Mouse (Mus musculus): ENCODE measurements at regions not wholly inside any gene's neighbourhood (a gene's known extent, or its start where the extent isn't known, plus 50 kb on each side); places are given as distances from the start of the nearest gene placed in this dataset.

GRCm38 (mm10) chr6:49893113-49893512 is 70.6 kb downstream of the Npy start:
- Histone ChIP-seq H3K4me3 (ENCODE audit: inconsistent target) (no peak overlapping the region), H3K27ac (no peak overlapping the region), H3K79me2 (ENCODE audit: inconsistent target) (no peaks in the 10 kb centered on the region), H3K36me3 (ENCODE audit: inconsistent target) (no peaks in the 10 kb centered on the region)
- WGBS (ENCODE audit: missing documents), result 91% methylated on average over 7 of the region's 7 CpGs

- Histone ChIP-seq H3K27ac (no peak overlapping the region), H3K36me3 (ENCODE audit: inconsistent target) (no peaks in the 10 kb centered on the region), H3K79me2 (ENCODE audit: inconsistent target) (no peaks in the 10 kb centered on the region), H3K4me3 (ENCODE audit: inconsistent target) (no peak overlapping the region)
- WGBS (ENCODE audit: missing documents), result 88% methylated on average over 3 of the region's 3 CpGs
Observed at GRCm38 (mm10) chr6:49899146-49899545, 76.6 kb downstream of the Npy start.

- H3K79me2 ChIP-seq (ENCODE audit: inconsistent target), result no peaks in the 10 kb centered on the region
- no peaks in the 10 kb centered on the region for H3K36me3 ChIP-seq (ENCODE audit: inconsistent target)
- H3K4me3 ChIP-seq (ENCODE audit: inconsistent target), result no peak overlapping the region
- WGBS (ENCODE audit: missing documents), result 86% methylated on average over 6 of the region's 6 CpGs
- no peak overlapping the region for H3K27ac ChIP-seq
Observed at GRCm38 (mm10) chr6:49901512-49901911, 79.0 kb downstream of the Npy start.

GRCm38 (mm10) chr6:49904001-49904400 is 81.5 kb downstream of the Npy start:
- H3K4me3 ChIP-seq (ENCODE audit: inconsistent target), result no peak overlapping the region

GRCm38 (mm10) chr6:49906456-49906855 is 83.9 kb downstream of the Npy start:
- H3K79me2 ChIP-seq (ENCODE audit: inconsistent target), result no peaks in the 10 kb centered on the region
- H3K27ac ChIP-seq, result no peak overlapping the region
- 89% methylated on average over 2 of the region's 2 CpGs for WGBS (ENCODE audit: missing documents)
- H3K4me3 ChIP-seq (ENCODE audit: inconsistent target), result no peak overlapping the region
- H3K36me3 ChIP-seq (ENCODE audit: inconsistent target), result no peaks in the 10 kb centered on the region

More at GRCm38 (mm10) chr6:49904001-49904400, 81.5 kb downstream of the Npy start:
- WGBS (ENCODE audit: missing documents), result 90% methylated on average over 6 of the region's 6 CpGs
- Histone ChIP-seq H3K36me3 (ENCODE audit: inconsistent target) (no peaks in the 10 kb centered on the region), H3K27ac (no peak overlapping the region), H3K79me2 (ENCODE audit: inconsistent target) (no peaks in the 10 kb centered on the region)

- Histone ChIP-seq H3K36me3 (ENCODE audit: inconsistent target) (no peaks in the 10 kb centered on the region), H3K4me3 (ENCODE audit: inconsistent target) (no peak overlapping the region), H3K27ac (no peak overlapping the region), H3K79me2 (ENCODE audit: inconsistent target) (no peaks in the 10 kb centered on the region)
- WGBS (ENCODE audit: missing documents), result 55% methylated on average over 6 of the region's 7 CpGs
Observed at GRCm38 (mm10) chr6:49919089-49919812, 96.7 kb downstream of the Npy start.

- 78% methylated on average over 1 of the region's 1 CpGs for WGBS (ENCODE audit: missing documents)
- Histone ChIP-seq H3K27ac (no peak overlapping the region), H3K36me3 (ENCODE audit: inconsistent target) (no peaks in the 10 kb centered on the region), H3K79me2 (ENCODE audit: inconsistent target) (no peaks in the 10 kb centered on the region), H3K4me3 (ENCODE audit: inconsistent target) (no peak overlapping the region)
Observed at GRCm38 (mm10) chr6:49919813-49920170, 97.3 kb downstream of the Npy start.

- H3K36me3 ChIP-seq (ENCODE audit: inconsistent target), result no peaks in the 10 kb centered on the region
- 85% methylated on average over 5 of the region's 5 CpGs for WGBS (ENCODE audit: missing documents)
- no peak overlapping the region for H3K27ac ChIP-seq
- H3K79me2 ChIP-seq (ENCODE audit: inconsistent target), result no peaks in the 10 kb centered on the region
- no peak overlapping the region for H3K4me3 ChIP-seq (ENCODE audit: inconsistent target)
Observed at GRCm38 (mm10) chr6:49924296-49924695, 101.8 kb downstream of the Npy start.

- Histone ChIP-seq H3K4me3 (ENCODE audit: inconsistent target) (no peak overlapping the region), H3K27ac (no peak overlapping the region), H3K79me2 (ENCODE audit: inconsistent target) (no peaks in the 10 kb centered on the region), H3K36me3 (ENCODE audit: inconsistent target) (no peaks in the 10 kb centered on the region)
- 92% methylated on average over 4 of the region's 4 CpGs for WGBS (ENCODE audit: missing documents)
Observed at GRCm38 (mm10) chr6:49928075-49928474, 105.6 kb downstream of the Npy start.

GRCm38 (mm10) chr6:49930104-49930503 is 107.6 kb downstream of the Npy start:
- Histone ChIP-seq H3K36me3 (ENCODE audit: inconsistent target) (no peaks in the 10 kb centered on the region), H3K79me2 (ENCODE audit: inconsistent target) (no peaks in the 10 kb centered on the region), H3K27ac (no peak overlapping the region), H3K4me3 (ENCODE audit: inconsistent target) (no peak overlapping the region)
- whole genome bisulfite sequencing (ENCODE audit: missing documents), result 5% methylated on average over 4 of the region's 4 CpGs

GRCm38 (mm10) chr6:49943087-49943486 is 120.6 kb downstream of the Npy start:
- H3K79me2 ChIP-seq (ENCODE audit: inconsistent target), result no peaks in the 10 kb centered on the region
- H3K27ac ChIP-seq, result no peak overlapping the region
- 78% methylated on average over 9 of the region's 9 CpGs for WGBS (ENCODE audit: missing documents)
- no peak overlapping the region for H3K4me3 ChIP-seq (ENCODE audit: inconsistent target)
- no peaks in the 10 kb centered on the region for H3K36me3 ChIP-seq (ENCODE audit: inconsistent target)

- H3K36me3 ChIP-seq (ENCODE audit: inconsistent target), result no peaks in the 10 kb centered on the region
- no peak overlapping the region for H3K27ac ChIP-seq
- 96% methylated on average over 8 of the region's 8 CpGs for WGBS (ENCODE audit: missing documents)
- no peak overlapping the region for H3K4me3 ChIP-seq (ENCODE audit: inconsistent target)
- no peaks in the 10 kb centered on the region for H3K79me2 ChIP-seq (ENCODE audit: inconsistent target)
Observed at GRCm38 (mm10) chr6:49958891-49959290, 136.4 kb downstream of the Npy start.

GRCm38 (mm10) chr6:49961166-49961565 is 138.7 kb downstream of the Npy start:
- 88% methylated on average over 4 of the region's 4 CpGs for WGBS (ENCODE audit: missing documents)
- Histone ChIP-seq H3K4me3 (ENCODE audit: inconsistent target) (no peak overlapping the region), H3K79me2 (ENCODE audit: inconsistent target) (no peaks in the 10 kb centered on the region), H3K27ac (no peak overlapping the region), H3K36me3 (ENCODE audit: inconsistent target) (no peaks in the 10 kb centered on the region)

GRCm38 (mm10) chr6:49965944-49966545 is 143.5 kb downstream of the Npy start:
- Histone ChIP-seq H3K27ac (no peak overlapping the region), H3K36me3 (ENCODE audit: inconsistent target) (no peaks in the 10 kb centered on the region), H3K4me3 (ENCODE audit: inconsistent target) (no peak overlapping the region), H3K79me2 (ENCODE audit: inconsistent target) (no peaks in the 10 kb centered on the region)
- 75% methylated on average over 5 of the region's 5 CpGs for WGBS (ENCODE audit: missing documents)

- H3K79me2 ChIP-seq (ENCODE audit: inconsistent target), result no peaks in the 10 kb centered on the region
- no peak overlapping the region for H3K27ac ChIP-seq
- no peak overlapping the region for H3K4me3 ChIP-seq (ENCODE audit: inconsistent target)
- WGBS (ENCODE audit: missing documents), result 43% methylated on average over 3 of the region's 3 CpGs
- H3K36me3 ChIP-seq (ENCODE audit: inconsistent target), result no peaks in the 10 kb centered on the region
Observed at GRCm38 (mm10) chr6:49966555-49966954, 143.5 kb upstream of the Mpp6 start.

All from macrophage (primary cell).